Mouse (Mus musculus) erythroblast, embryonic 14.5 days (primary cell): Measurements from ENCODE around the gene Gnat1.

Source experiments
- GATA1 ChIP-seq: IDR thresholded peaks from 2 replicates; pipeline ENCODE4 v1.6.1; 2012; ENCODE audit warnings: low read length, inconsistent platforms, mixed read lengths
- TAL1 ChIP-seq: IDR thresholded peaks from 3 replicates; pipeline ENCODE4 v1.6.1; 2012; ENCODE audit warnings: low read length, inconsistent platforms, mixed read lengths

- TF ChIP-seq GATA1 (no peak), TAL1 (no peak)
These were observed 50.6 kb downstream of the Gnat1 start for GRCm38 (mm10) chr9:107628721-107629410.
